Mouse (Mus musculus): ENCODE results near the gene Ndel1.

The Ndel1 gene

GRCm38 (mm10) chr11:68893911-68894464 lies 22.3 kb upstream of the Ndel1 start:
- in situ Hi-C loops (cut with MseI, MboI): no loop called here

GRCm38 (mm10) chr11:68892233-68892832 lies 20.7 kb upstream of the Ndel1 start:
- in situ Hi-C loops (cut with MseI, MboI): no loop called here

- in situ Hi-C loops (cut with MseI, MboI): no loop called here
These were observed 20.2 kb upstream of the Ndel1 start for GRCm38 (mm10) chr11:68891823-68892222.

GRCm38 (mm10) chr11:68890625-68891024 lies 19.0 kb upstream of the Ndel1 start:
- in situ Hi-C loops (cut with MseI, MboI): no loop called here

- in situ Hi-C loops (cut with MseI, MboI): no loop called here
These were observed 17.0 kb upstream of the Ndel1 start for GRCm38 (mm10) chr11:68888653-68889052.

GRCm38 (mm10) chr11:68888253-68888652 lies 16.6 kb upstream of the Ndel1 start, which contains the start of gene Rnf222:
TSS of gene Rnf222 (plus strand) at chr11:68888553.
- in situ Hi-C loops (cut with MseI, MboI): no loop called here

GRCm38 (mm10) chr11:68886091-68886490 lies 14.4 kb upstream of the Ndel1 start:
- in situ Hi-C loops (cut with MseI, MboI): no loop called here

GRCm38 (mm10) chr11:68884368-68884767 lies 12.7 kb upstream of the Ndel1 start:
- in situ Hi-C loops (cut with MseI, MboI): no loop called here

- in situ Hi-C loops (cut with MseI, MboI): no loop called here
These were observed 12.2 kb upstream of the Ndel1 start for GRCm38 (mm10) chr11:68883843-68884242.

- in situ Hi-C loops (cut with MseI, MboI): no loop called here
These were observed 10.4 kb upstream of the Ndel1 start for GRCm38 (mm10) chr11:68882107-68882506.

GRCm38 (mm10) chr11:68878811-68879210 lies 7.2 kb upstream of the Ndel1 start:
- in situ Hi-C loops (cut with MseI, MboI): no loop called here

GRCm38 (mm10) chr11:68874841-68875240 lies 3.2 kb upstream of the Ndel1 start:
- in situ Hi-C loops (cut with MseI, MboI): no loop called here

- in situ Hi-C loops (cut with MseI, MboI): no loop called here
These were observed 381 bp downstream of the Ndel1 start for GRCm38 (mm10) chr11:68871277-68871676.

- in situ Hi-C loops (cut with MseI, MboI): no loop called here
These were observed 7.0 kb downstream of the Ndel1 start for GRCm38 (mm10) chr11:68864544-68865189.

GRCm38 (mm10) chr11:68863631-68864091 lies 8.0 kb downstream of the Ndel1 start:
- in situ Hi-C loops (cut with MseI, MboI): no loop called here

GRCm38 (mm10) chr11:68862260-68862659 lies 9.4 kb downstream of the Ndel1 start:
- in situ Hi-C loops (cut with MseI, MboI): no loop called here

GRCm38 (mm10) chr11:68859943-68860593 lies 11.6 kb downstream of the Ndel1 start:
- in situ Hi-C loops (cut with MseI, MboI): no loop called here

GRCm38 (mm10) chr11:68857329-68857728 lies 14.3 kb downstream of the Ndel1 start:
- in situ Hi-C loops (cut with MseI, MboI): no loop called here

- in situ Hi-C loops (cut with MseI, MboI): no loop called here
These were observed 17.0 kb downstream of the Ndel1 start for GRCm38 (mm10) chr11:68854621-68855020.

GRCm38 (mm10) chr11:68853611-68854401 lies 17.9 kb downstream of the Ndel1 start:
- in situ Hi-C loops (cut with MseI, MboI): no loop called here

GRCm38 (mm10) chr11:68852932-68853409 lies 18.7 kb downstream of the Ndel1 start:
- in situ Hi-C loops (cut with MseI, MboI): no loop called here

- in situ Hi-C loops (cut with MseI, MboI): no loop called here
These were observed 19.2 kb downstream of the Ndel1 start for GRCm38 (mm10) chr11:68852486-68852901.
